Mouse (Mus musculus): ENCODE data around the gene Mllt11. TPM values are rescaled to one million over a fixed set of nuclear protein-coding genes. Genes with fewer than 3 reads are reported as not detected.

Mllt11 gene
- polyA plus RNA-seq (2017; shearing (Covaris generic)) = 10 to 100 TPM in 1 of 2 experiments, 1 to 10 TPM in 1; 9.1 to 20.6 TPM

DNA sequence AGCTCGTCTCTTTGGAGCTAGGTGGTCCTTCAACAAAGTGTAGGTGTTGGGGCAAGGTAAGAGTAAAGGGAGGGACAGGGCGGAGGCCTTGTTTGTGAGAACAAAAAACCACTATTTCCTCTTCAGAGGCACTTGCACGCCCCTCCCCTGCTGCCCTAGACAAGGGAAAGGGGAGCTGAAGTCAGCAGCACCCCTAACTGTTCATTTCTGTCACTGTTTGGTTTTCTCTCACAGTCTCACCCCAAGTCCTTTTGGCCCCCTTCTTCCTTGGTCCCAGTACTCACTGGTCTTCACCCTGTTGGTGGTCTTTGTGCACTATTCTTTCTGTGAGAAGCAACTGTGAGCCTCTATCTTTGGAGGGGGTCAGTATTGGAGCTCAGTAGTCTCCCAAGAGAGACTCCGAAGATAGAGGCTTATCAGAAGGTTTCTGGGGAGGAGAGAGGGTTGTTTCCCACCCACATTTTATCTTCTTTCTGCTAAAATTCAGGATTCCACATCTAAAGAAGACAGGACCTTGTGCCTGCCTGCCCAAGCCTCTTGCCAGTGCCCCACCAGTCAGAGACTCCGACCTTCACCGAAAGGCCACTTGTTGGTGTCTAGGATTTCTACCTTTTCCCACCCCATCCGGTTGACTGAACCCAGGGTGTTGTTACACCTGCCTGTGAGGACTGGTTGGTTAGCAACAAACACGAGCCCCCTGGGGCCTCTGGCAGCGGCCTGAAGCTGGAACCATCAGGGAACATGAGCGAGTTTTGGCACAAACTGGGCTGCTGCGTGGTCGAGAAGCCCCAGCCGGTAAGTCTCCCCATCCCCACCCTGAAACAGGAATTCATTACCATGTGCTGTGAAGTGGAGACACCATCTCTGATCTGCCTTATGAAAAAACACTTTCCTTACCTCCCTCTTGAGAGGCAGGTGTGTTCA, at the start of gene Mllt11:
TSS of gene Mllt11 (minus strand) at position 874 of the 924 bp plus-strand sequence.

DNA sequence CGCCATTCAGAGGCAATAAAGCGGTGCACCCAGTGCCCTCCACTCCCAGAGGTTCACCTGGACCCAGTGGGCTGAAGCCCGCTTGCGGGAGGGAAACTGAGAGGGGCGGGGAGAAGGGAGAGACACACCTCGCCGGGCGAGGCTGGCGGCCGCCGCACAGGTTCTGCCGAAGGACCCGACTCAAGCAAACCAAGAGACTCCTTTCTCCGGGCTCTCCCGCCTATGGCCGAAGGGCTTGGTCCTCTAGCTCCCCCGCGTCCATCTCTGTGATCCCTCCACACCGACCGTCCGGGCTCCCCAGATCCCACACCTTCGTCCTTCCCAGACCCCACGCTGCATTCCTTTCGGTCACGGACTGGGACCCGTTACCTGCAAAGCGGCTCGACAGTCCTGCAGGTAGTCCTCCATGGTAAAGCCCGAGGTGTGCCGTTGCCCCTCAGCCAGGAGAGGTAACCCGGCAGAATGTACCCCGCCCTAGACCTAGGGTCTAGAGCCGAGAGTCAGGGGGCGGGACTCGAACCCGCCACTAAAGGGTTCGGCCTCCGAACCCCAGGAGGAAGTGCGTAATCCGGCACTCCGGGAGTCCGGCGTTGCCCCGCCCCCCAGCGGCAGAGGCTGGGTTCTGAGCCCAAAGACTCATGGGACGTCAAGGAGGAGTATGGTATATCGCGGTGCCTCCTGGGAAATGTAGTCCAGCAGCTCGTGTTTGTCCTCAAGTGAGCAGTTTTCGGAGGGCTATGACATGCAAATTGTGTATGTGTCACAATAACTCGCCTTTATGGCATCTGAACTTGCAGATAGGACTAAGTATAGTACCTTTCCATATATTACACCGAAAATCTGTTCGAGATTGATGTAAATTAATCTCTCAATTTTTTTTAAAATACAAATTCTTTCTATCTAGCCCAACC, 49.5 kb upstream of the Mllt11 start, which contains the start of the genes Mindy1 and Prune1:
TSS of gene Mindy1 (plus strand) at position 130 of the 911 bp plus-strand sequence.
TSS of gene Prune1 (minus strand) at position 861 of the 911 bp plus-strand sequence.

DNA sequence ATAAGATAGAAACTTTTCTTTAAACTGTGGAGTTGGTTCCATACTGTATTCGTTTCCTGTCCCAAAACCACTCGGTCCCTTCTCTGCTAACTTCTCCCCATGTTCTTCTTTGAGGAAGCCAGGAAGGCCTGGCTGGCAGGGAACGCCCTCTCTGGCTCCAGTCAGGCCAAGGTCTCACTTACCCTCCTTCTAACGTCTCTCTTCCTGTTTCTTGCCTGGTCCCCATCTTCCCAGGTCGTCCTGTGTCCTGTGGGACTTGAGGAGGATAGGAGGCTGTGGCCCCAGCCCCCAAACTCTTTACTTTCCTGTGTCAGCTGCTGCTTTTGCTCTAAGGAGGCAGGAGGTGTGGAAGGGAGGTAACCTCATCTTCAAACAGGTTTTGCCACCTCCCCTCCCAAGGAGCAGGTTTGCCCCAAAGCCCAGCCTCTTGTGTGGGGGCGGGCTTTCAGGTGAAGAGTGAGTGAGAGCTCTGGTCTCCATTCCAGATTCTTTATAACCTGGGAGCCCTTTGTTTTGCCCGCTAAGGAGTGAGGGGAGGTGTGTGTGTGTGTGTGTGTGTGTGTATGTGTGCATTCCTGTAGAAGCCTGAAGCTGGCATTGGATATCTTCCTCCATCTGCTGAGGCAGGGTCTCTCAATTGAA, 18.9 kb upstream of the Mllt11 start, which contains the start of gene Bnipl:
TSS of gene Bnipl (minus strand) at position 411 of the 642 bp plus-strand sequence.

DNA sequence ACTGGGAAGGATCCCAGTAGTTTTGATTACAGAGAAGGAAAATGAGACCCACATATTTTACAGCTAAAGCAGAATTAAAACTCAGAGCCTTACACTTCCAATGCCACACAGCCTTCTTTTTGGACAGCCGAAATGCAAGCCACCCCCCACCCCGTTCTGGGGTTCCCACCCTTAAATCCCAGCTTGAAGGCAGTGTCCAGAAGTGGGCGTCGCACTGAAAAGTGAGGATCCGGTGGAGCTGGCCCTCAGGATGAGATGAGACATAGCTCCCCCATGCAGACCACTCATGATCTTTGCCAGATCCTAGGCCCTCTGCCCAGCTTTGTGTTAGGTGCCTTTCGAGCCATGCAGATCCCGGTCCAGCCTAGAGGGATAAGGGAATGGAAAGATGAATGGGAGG, 9.5 kb upstream of the Mllt11 start, which contains the start of gene Gm128:
TSS of gene Gm128 (minus strand) at position 101 of the 400 bp plus-strand sequence.

DNA sequence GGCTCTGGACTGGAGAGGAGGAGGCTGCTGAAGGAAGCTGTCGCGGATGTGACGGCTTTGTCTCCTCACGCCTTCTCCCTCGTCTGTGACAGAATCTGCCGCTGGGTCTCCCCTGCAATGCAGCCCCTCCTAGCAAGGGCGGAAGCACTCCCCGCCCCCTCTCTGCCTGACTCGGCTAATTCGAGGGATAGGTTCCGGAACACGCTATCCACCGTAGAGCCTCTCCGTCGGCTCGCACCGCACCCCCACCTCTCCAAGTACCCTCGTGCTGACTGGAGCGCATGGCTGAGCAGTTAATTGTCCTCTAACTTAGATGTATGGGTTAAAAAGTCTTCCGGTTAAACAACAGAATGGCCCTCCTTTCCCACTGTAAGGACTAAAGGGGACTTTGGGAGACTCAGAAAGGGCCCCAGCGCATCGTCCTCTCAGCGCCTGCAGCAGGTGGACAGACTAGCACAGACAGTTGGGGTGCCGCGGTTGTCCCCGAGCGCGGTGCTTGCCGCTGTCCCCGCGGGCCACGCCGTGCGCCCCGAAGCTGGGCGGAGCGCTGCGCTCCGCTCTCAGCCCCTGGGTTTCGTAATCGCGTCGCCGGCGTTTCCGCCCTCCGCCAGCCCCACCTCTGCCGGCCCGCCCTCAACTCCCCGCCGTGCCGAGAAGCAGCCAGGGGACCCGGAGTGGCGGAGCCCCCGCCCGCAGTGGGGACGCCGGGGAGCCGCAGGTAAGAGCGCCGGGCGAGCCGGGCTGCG, 3.6 kb downstream of the Mllt11 start, which contains the start of gene Cdc42se1:
TSS of gene Cdc42se1 (plus strand) at position 585 of the 746 bp plus-strand sequence.

DNA sequence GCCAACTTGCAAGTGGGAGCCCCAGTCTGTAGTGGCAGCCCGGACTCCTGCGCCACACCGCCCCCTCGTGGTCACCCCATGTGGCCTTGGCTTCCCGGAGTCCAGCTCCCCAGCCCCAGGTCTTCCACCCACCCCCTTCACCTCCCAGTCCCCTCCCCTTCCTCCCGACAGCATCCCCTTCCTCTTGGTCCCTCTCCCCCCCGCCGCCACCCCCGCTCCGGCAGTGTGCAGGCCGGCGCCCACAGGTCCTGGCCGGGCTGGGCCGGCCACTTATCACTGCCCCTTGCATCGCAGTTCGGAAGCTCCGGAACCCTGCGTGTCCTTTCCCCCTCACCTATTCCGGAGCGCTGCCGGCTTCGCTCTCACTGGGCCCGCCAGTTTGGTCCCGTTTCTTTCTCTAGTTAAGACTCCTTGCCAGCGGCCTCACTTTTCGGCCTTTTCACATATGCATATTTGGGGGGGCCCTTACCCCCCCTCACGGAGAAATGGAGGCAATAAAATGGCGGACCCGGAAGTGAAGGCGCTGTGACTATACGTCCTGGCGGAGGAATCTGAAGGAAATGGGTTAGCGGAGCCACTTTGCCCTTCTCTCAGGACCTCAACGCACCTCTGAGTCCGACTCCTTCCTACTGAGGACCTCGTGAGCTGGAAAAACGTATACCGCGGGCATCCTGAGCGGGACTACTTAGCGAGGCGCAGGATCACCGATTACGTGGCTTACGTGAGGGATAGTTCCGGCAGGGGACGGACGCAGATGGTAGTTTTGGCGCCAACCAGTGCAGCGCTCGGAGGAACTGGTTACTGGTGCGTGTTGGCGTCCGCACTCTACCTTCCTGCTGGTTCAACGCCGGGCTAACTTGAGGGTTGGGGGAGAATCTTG, 14.5 kb downstream of the Mllt11 start, which contains the start of gene Gabpb2:
TSS of gene Gabpb2 (minus strand) at position 662 of the 880 bp plus-strand sequence.

Other genes with a start within 250 kb of the Mllt11 start
- gene Zfp687, start 216.7 kb downstream of the Mllt11 start, polyA plus RNA-seq (2017; shearing (Covaris generic)) = 10 to 100 TPM; 39.4 to 45.0 TPM
- 100 to 1,000 TPM; 267 to 314 TPM for gene Psmd4, start 189.6 kb downstream of the Mllt11 start, polyA plus RNA-seq (2017; shearing (Covaris generic))
- 10 to 100 TPM; 24.1 to 24.5 TPM for gene Pip5k1a, start 125.2 kb downstream of the Mllt11 start, polyA plus RNA-seq (2017; shearing (Covaris generic))
- 100 to 1,000 TPM in 1 of 2 experiments, 10 to 100 TPM in 1; 99.6 to 118 TPM for gene Vps72, start 121.1 kb downstream of the Mllt11 start, polyA plus RNA-seq (2017; shearing (Covaris generic))
- gene Tmod4, start 107.7 kb downstream of the Mllt11 start, polyA plus RNA-seq (2017; shearing (Covaris generic)) = 1 to 10 TPM; 2.0 to 4.4 TPM
- 100 to 1,000 TPM in 1 of 2 experiments, 10 to 100 TPM in 1; 65.2 to 120 TPM for gene Scnm1, start 98.2 kb downstream of the Mllt11 start, polyA plus RNA-seq (2017; shearing (Covaris generic))
- 10 to 100 TPM; 23.6 to 34.9 TPM for gene Lysmd1, start 98.1 kb downstream of the Mllt11 start, polyA plus RNA-seq (2017; shearing (Covaris generic))
- 100 to 1,000 TPM; 229 to 255 TPM for gene Tnfaip8l2, start 89.8 kb downstream of the Mllt11 start, polyA plus RNA-seq (2017; shearing (Covaris generic))
- gene Sema6c, start 71.7 kb downstream of the Mllt11 start, polyA plus RNA-seq (2017; shearing (Covaris generic)) = 1 to 10 TPM; 1.8 to 1.9 TPM
- gene Gabpb2, start 14.3 kb downstream of the Mllt11 start, polyA plus RNA-seq (2017; shearing (Covaris generic)) = 10 to 100 TPM; 24.8 to 34.5 TPM
- gene Cdc42se1, start 3.4 kb downstream of the Mllt11 start, polyA plus RNA-seq (2017; shearing (Covaris generic)) = 100 to 1,000 TPM; 446 to 449 TPM
- gene Gm128, start 9.4 kb upstream of the Mllt11 start, polyA plus RNA-seq (2017; shearing (Covaris generic)) = 1 to 10 TPM in 1 of 2 experiments, under 1 TPM in 1; 0.42 to 1.2 TPM
- 1 to 10 TPM in 1 of 2 experiments, under 1 TPM in 1; 0.45 to 1.1 TPM for gene Bnipl, start 19.0 kb upstream of the Mllt11 start, polyA plus RNA-seq (2017; shearing (Covaris generic))
- 10 to 100 TPM; 28.2 to 29.8 TPM for gene Mindy1, start 49.2 kb upstream of the Mllt11 start, polyA plus RNA-seq (2017; shearing (Covaris generic))
- gene Prune1, start 49.9 kb upstream of the Mllt11 start, polyA plus RNA-seq (2017; shearing (Covaris generic)) = 1 to 10 TPM; 6.4 to 6.5 TPM
- gene Anxa9, start 75.0 kb upstream of the Mllt11 start, polyA plus RNA-seq (2017; shearing (Covaris generic)) = under 1 TPM in 1 of 2 experiments, not detected in 1; 0.85 TPM
- gene Cers2, start 82.6 kb upstream of the Mllt11 start, polyA plus RNA-seq (2017; shearing (Covaris generic)) = 100 to 1,000 TPM; 193 to 214 TPM
- 10 to 100 TPM; 27.3 to 39.2 TPM for gene Setdb1, start 125.0 kb upstream of the Mllt11 start, polyA plus RNA-seq (2017; shearing (Covaris generic))
- gene 4930558C23Rik, start 170.7 kb upstream of the Mllt11 start, polyA plus RNA-seq (2017; shearing (Covaris generic)) = not detected
- gene Arnt, start 202.2 kb upstream of the Mllt11 start, polyA plus RNA-seq (2017; shearing (Covaris generic)) = 10 to 100 TPM; 33.0 to 36.3 TPM